1 mouse cellular context compared by ENCODE assay signal in the genomic region with DNA sequence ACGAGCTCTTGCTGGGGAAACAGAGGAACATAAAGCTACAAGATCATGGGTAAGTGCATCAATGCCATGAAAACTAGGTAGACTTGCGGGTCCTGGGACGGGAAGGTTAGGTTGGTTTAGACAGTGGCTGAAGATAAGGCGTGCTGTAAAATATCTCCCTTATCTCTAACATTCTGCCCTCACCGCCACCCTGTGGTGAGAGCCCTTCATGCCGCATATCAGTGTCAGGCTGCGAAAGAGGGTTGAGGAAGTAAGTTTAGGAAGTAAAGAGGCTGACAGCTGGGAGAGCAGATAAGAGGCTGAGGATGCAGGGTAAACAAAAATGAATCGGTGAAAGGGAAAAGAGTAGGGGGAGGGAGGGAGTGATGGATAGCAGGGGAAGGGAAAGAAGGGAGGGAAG.
TF ChIP-seq lines count a peak whose summit lies in the region.

No protein-coding gene starts in this region.

TF ChIP-seq in MEL, 35 proteins besides CTCF, POLR2A, EP300 and RAD21 (continued from another document):
- TF ChIP-seq ZC3H11A (IDR thresholded peaks at IDR 0.05; ENCODE audit: low read depth, low read length) (no peak), JUND (IDR thresholded peaks at IDR 0.05; ENCODE audit: low read depth, low read length) (no peak), MEF2A (IDR thresholded peaks at IDR 0.05; ENCODE audit: extremely low read depth, insufficient replicate concordance, low read depth, low read length, poor library complexity, severe bottlenecking) (peak; percentile 41; the same call in 1 of the 2 replicates), CHD1 (IDR thresholded peaks at IDR 0.05; ENCODE audit: low read depth, low read length) (no peak), ELF1 (IDR thresholded peaks at IDR 0.05; ENCODE audit: low read depth, low read length) (peak; percentile 36; the same call in 1 of the 2 replicates), SMC3 (IDR thresholded peaks at IDR 0.05; ENCODE audit: low read depth, low read length) (no peak), E2F4 (IDR thresholded peaks at IDR 0.05; ENCODE audit: borderline replicate concordance, low read depth, low read length) (no peak), GATA1 (IDR thresholded peaks at IDR 0.05; ENCODE audit: low read depth, low read length) (peak; percentile 97), MYC (IDR thresholded peaks at IDR 0.05; ENCODE audit: low read depth, low read length) (no peak), BHLHE40 (IDR thresholded peaks at IDR 0.05; ENCODE audit: borderline replicate concordance, low read depth, low read length) (peak; percentile 76), ZKSCAN1 (IDR thresholded peaks at IDR 0.05; ENCODE audit: low read depth, low read length) (no peak), POLR2AphosphoS2 (IDR thresholded peaks at IDR 0.05; ENCODE audit: low read length) (no peak)
